Mouse (Mus musculus) heart, embryonic 13.5 days (tissue): ENCODE data around the gene Phlda3. TPM values are rescaled to one million over a fixed set of nuclear protein-coding genes. Genes with fewer than 3 reads are reported as not detected.

Source experiments
- ATAC-seq: fragments of 200-750 bp; cut with Nextera tagmentation; 2 replicates; pipeline ENCODE4 v1.8.0; 2017; ENCODE audit warnings: moderate TSS enrichment; ENCODE audit not compliant: insufficient number of reproducible peaks, low FRiP score, low TSS enrichment; ENCODE audit errors: extremely low read depth
- H3K27ac ChIP-seq: fragments of 300-500 bp; sonication (generic); replicated peaks from 2 replicates; pipeline ENCODE4 v1.5.1; 2015; ENCODE audit warnings: moderate library complexity, mild to moderate bottlenecking, inconsistent platforms
- H3K27me3 ChIP-seq: fragments of 300-500 bp; sonication (generic); replicated peaks from 2 replicates; pipeline ENCODE4 v1.6.1; 2015; ENCODE audit warnings: mild to moderate bottlenecking, inconsistent platforms
- H3K36me3 ChIP-seq: fragments of 300-500 bp; sonication (generic); 2 replicates; pipeline ENCODE4 v1.6.1; 2015; ENCODE audit warnings: mild to moderate bottlenecking, inconsistent platforms
- H3K4me1 ChIP-seq: fragments of 300-500 bp; sonication (generic); 2 replicates; pipeline ENCODE4 v1.6.1; 2015; ENCODE audit warnings: inconsistent platforms
- H3K4me2 ChIP-seq: fragments of 300-500 bp; sonication (generic); 2 replicates; pipeline ENCODE4 v1.6.1; 2015; ENCODE audit warnings: inconsistent platforms, mild to moderate bottlenecking, moderate library complexity
- H3K4me3 ChIP-seq: fragments of 300-500 bp; sonication (generic); 2 replicates; pipeline ENCODE4 v1.5.1; 2015; ENCODE audit warnings: moderate library complexity, mild to moderate bottlenecking, inconsistent platforms
- H3K9ac ChIP-seq: fragments of 300-500 bp; sonication (generic); 2 replicates; pipeline ENCODE4 v1.6.1; 2015; ENCODE audit warnings: inconsistent platforms, mild to moderate bottlenecking, moderate library complexity
- H3K9me3 ChIP-seq: fragments of 300-500 bp; sonication (generic); 2 replicates; pipeline ENCODE4 v1.6.1; 2016; ENCODE audit warnings: inconsistent platforms
- WGBS: fragments of 180-500 bp; shearing (Covaris S2); methylation state at CpG from one replicate; pipeline ENCODE4 v1.1.7; 2015; ENCODE audit warnings: mixed read lengths; 5-methylcytosine and 5-hydroxymethylcytosine counted together
- polyA plus RNA-seq: library from polyadenylated mRNA; unstranded; fragments of >200 nt; fragmentation: Nextera tagmentation; extraction: Ambion mirVana; gene quantifications from 2 replicates; pipeline ENCODE4 v1.2.1, GENCODE M21; 2015

The Phlda3 gene
- polyA plus RNA-seq, 1 experiment from 2014 or later: 67.1 TPM

GRCm38 (mm10) chr1:135813687-135814395 is 47.9 kb downstream of the Phlda3 start:
- Histone ChIP-seq H3K4me1 (peaks cover 71% of the 10 kb centered on the region), H3K9me3 (no peaks in the 10 kb centered on the region), H3K27ac (peak overlapping the region; percentile 89), H3K27me3 (peaks cover 20% of the 10 kb centered on the region), H3K36me3 (peaks cover 27% of the 10 kb centered on the region), H3K4me3 (no peak overlapping the region), H3K4me2 (no peak overlapping the region), H3K9ac (no peak overlapping the region)
- 72% methylated on average over 5 of the region's 5 CpGs for WGBS
- no peak for ATAC-seq

GRCm38 (mm10) chr1:135814531-135814930 is 48.6 kb downstream of the Phlda3 start:
- ATAC-seq: no peak
- WGBS: 82% methylated on average over 5 of the region's 5 CpGs

GRCm38 (mm10) chr1:135817595-135817994 is 51.7 kb downstream of the Phlda3 start:
- ATAC-seq: no peak
- 49% methylated on average over 4 of the region's 4 CpGs for WGBS
- H3K4me2 ChIP-seq: peak overlapping the region; percentile 100; the same call in 1 of the 2 replicates

More at GRCm38 (mm10) chr1:135814531-135814930, 48.6 kb downstream of the Phlda3 start:
- H3K27me3 ChIP-seq: peaks cover 27% of the 10 kb centered on the region
- H3K9me3 ChIP-seq: no peaks in the 10 kb centered on the region
- H3K9ac ChIP-seq: no peak overlapping the region
- no peak overlapping the region for H3K4me3 ChIP-seq
- peaks cover 21% of the 10 kb centered on the region for H3K36me3 ChIP-seq
- H3K4me1 ChIP-seq: peaks cover 71% of the 10 kb centered on the region
- H3K4me2 ChIP-seq: no peak overlapping the region
- H3K27ac ChIP-seq: no peak overlapping the region

GRCm38 (mm10) chr1:135818481-135819086 is 52.7 kb downstream of the Phlda3 start, which contains the start of gene Lad1:
Gene Lad1, plus strand, starts transcription at chr1:135818598.
- Histone ChIP-seq H3K9ac (peak within 1 kb of the TSS; percentile 86), H3K9me3 (no peaks in the 10 kb centered on the region), H3K4me3 (peak within 1 kb of the TSS; percentile 68), H3K4me2 (peak within 1 kb of the TSS; percentile 100), H3K27ac (no peak within 1 kb of the TSS), H3K36me3 (no peaks in the 10 kb centered on the region), H3K27me3 (peaks cover 51% of the 10 kb centered on the region), H3K4me1 (peaks cover 48% of the 10 kb centered on the region)
- peak; percentile 25; the same call in 1 of the 2 replicates for ATAC-seq
- WGBS: under 1% methylated on average over 63 of the region's 63 CpGs

More at GRCm38 (mm10) chr1:135817595-135817994, 51.7 kb downstream of the Phlda3 start:
- Histone ChIP-seq H3K9me3 (no peaks in the 10 kb centered on the region), H3K27me3 (peaks cover 51% of the 10 kb centered on the region), H3K4me1 (peaks cover 54% of the 10 kb centered on the region), H3K9ac (no peak overlapping the region), H3K4me3 (no peak overlapping the region), H3K27ac (no peak overlapping the region), H3K36me3 (no peaks in the 10 kb centered on the region)

Other genes with a start within 250 kb of the Phlda3 start
- 24.6 and 25.6 TPM in 2 replicates for gene Nav1, start 158.8 kb upstream of the Phlda3 start, polyA plus RNA-seq
- 207 and 208 TPM in 2 replicates for gene Csrp1, start 46.1 kb upstream of the Phlda3 start, polyA plus RNA-seq
- 3,602 and 4,207 TPM in 2 replicates for gene Tnni1, start 13.3 kb downstream of the Phlda3 start, polyA plus RNA-seq
- 4.0 and 4.4 TPM in 2 replicates for gene Lad1, start 52.5 kb downstream of the Phlda3 start, polyA plus RNA-seq
- 5,554 and 6,221 TPM in 2 replicates for gene Tnnt2, start 70.2 kb downstream of the Phlda3 start, polyA plus RNA-seq
- 0.08 and 0.12 TPM in 2 replicates for gene Pkp1, start 153.1 kb downstream of the Phlda3 start, polyA plus RNA-seq
- gene Igfn1, start 240.2 kb downstream of the Phlda3 start, polyA plus RNA-seq: not detected in 2 replicates
- gene Tmem9, start 242.0 kb downstream of the Phlda3 start, polyA plus RNA-seq: 123 and 138 TPM in 2 replicates